Mouse (Mus musculus) neutrophil, adult 5-6 weeks (primary cell): ENCODE data around the gene Gm20518. TPM values are rescaled to one million over a fixed set of nuclear protein-coding genes. Genes with fewer than 3 reads are reported as not detected.

Experiments
- ATAC-seq: fragments of 151-379, 151-347 bp; 2 replicates; pipeline ENCODE4 v1.8.0; 2017; ENCODE audit warnings: mild to moderate bottlenecking, moderate TSS enrichment; ENCODE audit not compliant: insufficient number of reproducible peaks, poor library complexity, low FRiP score, severe bottlenecking; ENCODE audit errors: extremely low read depth
- total RNA-seq: library from RNA; stranded (forward); fragments of 200-1000 nt; gene quantifications from 2 replicates; pipeline ENCODE4 v1.2.3, GENCODE M21; 2017

Gm20518 gene
- total RNA-seq, 1 experiment from 2014 or later = 2.8 TPM

- ATAC-seq = peak; percentile 57; the same call in 1 of the 2 replicates
Observed at GRCm38 (mm10) chr16:17815411-17816402, 75.8 kb downstream of the Gm20518 start.

DNA sequence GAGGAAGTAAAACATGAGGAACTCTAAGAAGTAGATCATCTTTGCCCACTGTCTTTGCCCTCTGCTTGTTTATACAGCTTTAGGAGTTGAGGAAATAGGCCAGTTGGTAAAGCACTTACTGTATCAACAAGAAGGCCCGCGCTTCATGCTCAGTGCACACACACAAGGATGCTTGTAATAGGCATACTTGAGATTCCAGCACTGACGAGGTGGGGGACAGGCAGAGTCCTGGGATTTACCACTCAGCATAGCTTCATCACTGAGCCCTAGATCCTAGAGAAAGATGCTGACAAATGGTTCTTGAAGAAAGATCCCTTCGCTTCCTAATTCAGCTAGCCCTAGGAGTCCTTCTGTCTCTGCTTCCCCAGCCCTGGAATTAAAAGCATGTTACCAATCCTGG, 78.3 kb downstream of the Gm20518 start:
- ATAC-seq = no peak

- no peak for ATAC-seq
Observed at GRCm38 (mm10) chr16:17812120-17812519, 79.4 kb downstream of the Gm20518 start.

DNA sequence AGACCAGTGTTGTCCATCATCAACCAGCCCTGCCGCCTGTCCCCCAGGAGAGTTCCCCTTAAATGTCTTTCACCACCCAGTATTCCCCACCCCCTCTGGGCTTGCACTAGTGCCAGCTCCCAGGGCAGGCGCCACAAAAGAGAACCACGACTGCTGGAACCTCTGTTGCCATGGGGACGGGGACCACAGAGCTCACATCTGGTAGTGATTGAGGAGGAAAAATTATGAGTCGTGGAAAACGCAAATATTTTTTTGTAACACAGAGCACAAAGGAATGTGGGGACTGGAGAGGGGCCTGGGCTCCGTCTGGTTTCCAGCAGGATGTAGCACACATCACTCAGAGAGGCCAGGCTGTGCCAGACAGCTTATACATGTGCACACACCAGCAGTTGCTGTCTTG, 81.8 kb downstream of the Gm20518 start:
- no peak for ATAC-seq

- ATAC-seq = no peak
Observed at GRCm38 (mm10) chr16:17809125-17809524, 82.3 kb downstream of the Gm20518 start.

- peak; percentile 70 for ATAC-seq
Observed at GRCm38 (mm10) chr16:17807192-17808009, 84.1 kb downstream of the Gm20518 start.

GRCm38 (mm10) chr16:17806581-17807191, 84.8 kb downstream of the Gm20518 start:
- no peak for ATAC-seq

GRCm38 (mm10) chr16:17804982-17805381, 86.5 kb downstream of the Gm20518 start:
- no peak for ATAC-seq

GRCm38 (mm10) chr16:17804449-17804912, 87.0 kb downstream of the Gm20518 start:
- no peak for ATAC-seq

- ATAC-seq = no peak
Observed at GRCm38 (mm10) chr16:17803675-17804448, 87.6 kb downstream of the Gm20518 start.

GRCm38 (mm10) chr16:17802839-17803674, 88.4 kb downstream of the Gm20518 start:
- ATAC-seq = no peak

- ATAC-seq = no peak
Observed at GRCm38 (mm10) chr16:17802456-17802838, 89.0 kb downstream of the Gm20518 start.

- ATAC-seq = no peak
Observed at GRCm38 (mm10) chr16:17801777-17802455, 89.6 kb downstream of the Gm20518 start.

DNA sequence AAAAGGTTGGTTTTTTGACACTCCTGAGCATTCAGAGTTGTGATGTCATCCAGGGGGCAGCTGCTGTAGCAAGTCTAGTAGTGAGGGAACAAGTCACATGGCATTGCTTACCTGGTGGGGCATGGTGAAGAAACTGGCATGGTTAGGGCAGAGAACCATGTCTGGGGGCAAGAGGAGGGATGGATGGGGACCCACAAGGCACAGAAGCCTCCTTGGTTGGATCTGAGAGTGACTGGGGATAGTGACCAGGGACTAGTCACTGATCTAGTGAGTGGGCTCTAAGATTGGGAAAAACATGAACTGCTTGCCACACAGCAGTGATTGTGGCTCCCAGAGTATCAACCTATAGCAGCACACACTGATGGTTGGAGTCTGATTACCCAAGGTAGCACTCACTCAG, 91.9 kb downstream of the Gm20518 start:
- ATAC-seq = no peak

GRCm38 (mm10) chr16:17798321-17799180, 92.9 kb downstream of the Gm20518 start:
- no peak for ATAC-seq

DNA sequence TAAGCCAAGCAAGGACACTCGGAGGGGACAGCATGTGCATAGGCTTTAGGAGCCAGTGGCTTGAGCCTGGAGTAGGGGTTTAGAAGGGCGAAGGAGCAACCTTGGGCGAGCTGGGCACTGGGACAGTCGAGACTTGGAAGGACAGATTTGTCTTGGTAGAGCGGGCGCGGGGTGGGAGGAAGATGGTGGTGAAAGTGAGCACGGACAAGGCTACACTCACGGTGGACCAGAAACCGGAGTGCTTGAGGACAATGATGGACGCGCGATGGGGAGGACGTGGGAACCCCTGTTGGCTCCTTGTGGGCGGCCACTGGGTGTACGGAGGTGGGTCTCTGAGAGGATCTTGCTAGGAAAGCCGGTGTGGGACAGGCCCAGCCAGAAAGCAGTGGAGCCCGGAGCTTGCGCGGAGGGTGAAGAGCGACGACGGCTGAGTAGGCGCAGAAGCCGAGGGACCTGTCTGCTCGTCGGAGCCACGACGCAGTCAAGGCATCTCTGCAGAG, 93.6 kb downstream of the Gm20518 start:
- ATAC-seq = no peak
